Mouse (Mus musculus) limb, embryonic 14.5 days (tissue): Measurements from ENCODE around the gene Renbp. TPM values are rescaled to one million over a fixed set of nuclear protein-coding genes. Genes with fewer than 3 reads are reported as not detected.

ENCODE experiments used
- ATAC-seq: fragments of 200-750 bp; cut with Nextera tagmentation; 2 replicates; pipeline ENCODE4 v1.8.0; 2017; ENCODE audit warnings: low read depth, moderate number of reproducible peaks, moderate TSS enrichment; ENCODE audit not compliant: low FRiP score
- DNase-seq: peaks from one replicate; pipeline ENCODE4 v3.0.0-alpha.2; 2015; ENCODE audit warnings: low spot score
- H3K27ac ChIP-seq: fragments of 300-500 bp; sonication (generic); replicated peaks from 2 replicates; pipeline ENCODE4 v1.5.1; 2014; ENCODE audit warnings: low read depth, mild to moderate bottlenecking, low read length, moderate library complexity, mixed read lengths
- H3K27me3 ChIP-seq: fragments of 300-500 bp; sonication (generic); 2 replicates; pipeline ENCODE4 v1.6.1; 2014; ENCODE audit warnings: low read length, mixed read lengths; ENCODE audit not compliant: control insufficient read depth, insufficient read depth
- H3K36me3 ChIP-seq: fragments of 300-500 bp; sonication (generic); 2 replicates; pipeline ENCODE4 v1.6.1; 2014; ENCODE audit warnings: mild to moderate bottlenecking, low read length, moderate library complexity, mixed read lengths; ENCODE audit not compliant: control insufficient read depth, insufficient read depth
- H3K4me1 ChIP-seq: fragments of 300-500 bp; sonication (generic); 2 replicates; pipeline ENCODE4 v1.6.1; 2014; ENCODE audit warnings: antibody characterized with exemption, low read length, mixed read lengths; ENCODE audit not compliant: control insufficient read depth, insufficient read depth
- H3K4me2 ChIP-seq: fragments of 300-500 bp; sonication (generic); replicated peaks from 2 replicates; pipeline ENCODE4 v1.6.1; 2014; ENCODE audit warnings: low read depth, mild to moderate bottlenecking, low read length, moderate library complexity; ENCODE audit not compliant: severe bottlenecking
- H3K4me3 ChIP-seq: fragments of 300-500 bp; sonication (generic); replicated peaks from 2 replicates; pipeline ENCODE4 v1.5.1; 2014; ENCODE audit warnings: low read length
- H3K9ac ChIP-seq: fragments of 300-500 bp; sonication (generic); 2 replicates; pipeline ENCODE4 v1.6.1; 2014; ENCODE audit warnings: mild to moderate bottlenecking, low read depth, low read length, moderate library complexity; ENCODE audit not compliant: severe bottlenecking
- H3K9me3 ChIP-seq: fragments of 300-500 bp; sonication (generic); 2 replicates; pipeline ENCODE4 v1.6.1; 2016; ENCODE audit warnings: low read length; ENCODE audit not compliant: control insufficient read depth
- POLR2A ChIP-seq: fragments of 200-500 bp; IDR thresholded peaks from 2 replicates; pipeline ENCODE4 v1.8.0; 2012; ENCODE audit warnings: inconsistent platforms, mild to moderate bottlenecking, moderate library complexity, borderline replicate concordance; ENCODE audit not compliant: insufficient read depth, insufficient read length; ENCODE audit errors: extremely low read depth
- WGBS: fragments of 180-500 bp; shearing (Covaris S2); extraction: QIAGEN DNeasy Blood & Tissue Kit; methylation state at CpG from one replicate; pipeline ENCODE4 v1.1.7; 2014; 5-methylcytosine and 5-hydroxymethylcytosine counted together
- polyA plus RNA-seq, 2 experiments: library from polyadenylated mRNA; depleted of rRNA in 1 of 2; stranded (reverse) in 1 of 2; unstranded in 1 of 2; fragments of >200 nt; fragmentation: Nextera tagmentation in 1 of 2; extraction: Ambion mirVana in 1 of 2; gene quantifications; 2 replicates each; pipeline versions ENCODE4 v1.2.1 to v1.2.3; 2012 to 2014

Renbp gene
- polyA plus RNA-seq, 2 experiments = 33.7 to 39.3 TPM

GRCm38 (mm10) chrX:73891551-73892152 is 39.0 kb downstream of the Renbp start, which contains the start of gene Avpr2:
Avpr2 (plus strand) TSS chrX:73892102.
- Histone ChIP-seq H3K4me2 (no peak within 1 kb of the TSS), H3K4me1 (no peaks in the 10 kb centered on the region), H3K36me3 (no peaks in the 10 kb centered on the region), H3K9ac (no peak within 1 kb of the TSS), H3K9me3 (no peaks in the 10 kb centered on the region), H3K27ac (no peak within 1 kb of the TSS), H3K4me3 (no peak within 1 kb of the TSS), H3K27me3 (no peaks in the 10 kb centered on the region)
- ATAC-seq (no peak), DNase-seq (no peak)
- WGBS = 72% methylated on average over 6 of the region's 6 CpGs
- TF ChIP-seq POLR2A = no peak

DNA sequence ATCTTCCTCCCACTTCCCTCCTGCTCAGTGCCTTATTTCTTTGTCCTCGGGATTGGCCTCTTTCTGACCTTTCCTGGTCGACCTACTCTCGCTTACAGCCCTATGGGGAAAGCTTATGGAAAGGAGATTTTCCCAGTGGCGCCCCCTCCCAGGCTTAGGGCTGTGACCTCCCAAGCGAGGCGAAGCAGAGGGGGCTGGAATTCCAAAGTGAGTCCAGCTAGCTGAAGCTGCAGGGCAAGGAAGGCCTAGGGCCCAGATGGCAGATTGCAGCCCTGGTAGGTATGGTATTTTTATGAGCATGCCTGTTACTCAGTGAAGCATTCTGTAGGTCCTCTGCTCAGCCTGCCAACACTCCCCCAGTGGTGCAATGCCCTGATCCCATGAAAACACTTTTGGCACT is 49.2 kb downstream of the Renbp start:
- no peak for DNase-seq
- H3K36me3 ChIP-seq = no peaks in the 10 kb centered on the region
- ATAC-seq = no peak
- peaks cover 9% of the 10 kb centered on the region; the same call in 1 of the 2 replicates for H3K27me3 ChIP-seq
- 28% methylated on average over 6 of the region's 6 CpGs for WGBS
- peaks cover 2% of the 10 kb centered on the region; the same call in 1 of the 2 replicates for H3K4me1 ChIP-seq
- TF ChIP-seq POLR2A = no peak
- no peak overlapping the region for H3K4me3 ChIP-seq
- H3K27ac ChIP-seq = no peak overlapping the region
- peak overlapping the region; percentile 70; the same call in 1 of the 2 replicates for H3K4me2 ChIP-seq
- H3K9me3 ChIP-seq = no peaks in the 10 kb centered on the region
- H3K9ac ChIP-seq = no peak overlapping the region

GRCm38 (mm10) chrX:73881036-73881427 is 49.6 kb downstream of the Renbp start:
- TF ChIP-seq POLR2A = no peak
- peak overlapping the region; percentile 38 for H3K4me3 ChIP-seq
- DNase-seq (no peak), ATAC-seq (no peak)
- H3K27me3 ChIP-seq = peaks cover 9% of the 10 kb centered on the region; the same call in 1 of the 2 replicates
- H3K9me3 ChIP-seq = no peaks in the 10 kb centered on the region
- 0 out of 2 replicates have a peak overlapping the region, but pooled peaks have one; percentile 40 for H3K9ac ChIP-seq
- 23% methylated on average over 15 of the region's 16 CpGs for WGBS
- H3K4me1 ChIP-seq = peaks cover 2% of the 10 kb centered on the region; the same call in 1 of the 2 replicates
- no peaks in the 10 kb centered on the region for H3K36me3 ChIP-seq
- no peak overlapping the region for H3K27ac ChIP-seq
- H3K4me2 ChIP-seq = peak overlapping the region; percentile 70

DNA sequence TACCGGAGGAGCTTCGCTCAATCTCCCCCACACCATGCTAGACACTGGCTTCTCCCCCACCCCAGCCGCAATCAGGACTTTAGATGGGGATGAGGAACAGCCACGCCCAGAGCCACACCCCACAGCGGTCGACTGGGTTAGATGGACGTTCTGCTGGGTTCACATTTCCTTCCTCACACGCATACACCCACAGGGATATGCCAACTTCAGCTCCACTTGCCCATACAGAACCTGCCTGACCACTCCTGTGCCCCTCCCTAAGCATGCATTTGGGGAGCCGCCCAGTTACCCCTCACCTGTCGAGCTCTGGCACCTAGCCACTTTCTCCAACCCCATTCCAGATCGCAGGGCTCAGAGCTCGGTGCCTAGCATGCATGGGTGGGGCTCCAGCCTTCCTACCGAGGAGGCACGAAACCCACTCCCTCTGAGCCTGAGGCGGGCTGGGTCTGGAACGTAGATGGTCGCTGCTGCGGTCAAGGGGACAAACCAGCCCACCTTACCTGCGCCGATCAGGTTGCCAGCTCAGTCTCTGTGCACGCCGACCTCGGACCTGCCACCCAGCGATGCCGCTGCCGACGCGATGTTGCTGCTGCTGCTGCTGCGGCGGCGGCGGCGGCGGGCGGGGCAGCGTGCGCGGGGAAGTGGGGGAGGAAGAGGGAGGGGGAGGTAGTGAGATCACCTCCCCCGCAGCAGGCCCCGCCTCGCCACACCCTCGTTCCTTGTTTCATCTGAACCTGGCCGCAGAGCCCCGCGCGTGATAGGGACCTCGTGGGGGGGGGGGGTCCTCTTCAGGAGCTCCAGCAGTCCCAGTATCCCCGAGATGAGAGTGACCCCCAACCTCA is 50.2 kb downstream of the Renbp start:
- H3K27me3 ChIP-seq = peaks cover 9% of the 10 kb centered on the region; the same call in 1 of the 2 replicates
- DNase-seq (peak; percentile 5), ATAC-seq (no peak)
- no peak for TF ChIP-seq POLR2A
- H3K4me1 ChIP-seq = peaks cover 2% of the 10 kb centered on the region; the same call in 1 of the 2 replicates
- peak overlapping the region; percentile 70 for H3K4me2 ChIP-seq
- no peaks in the 10 kb centered on the region for H3K36me3 ChIP-seq
- peak overlapping the region; percentile 40; the same call in 1 of the 2 replicates for H3K9ac ChIP-seq
- no peak overlapping the region for H3K27ac ChIP-seq
- no peaks in the 10 kb centered on the region for H3K9me3 ChIP-seq
- 23% methylated on average over 35 of the region's 48 CpGs for WGBS
- peak overlapping the region; percentile 38 for H3K4me3 ChIP-seq

- 75% methylated on average over 1 of the region's 1 CpGs for WGBS
These were observed 53.6 kb downstream of the Renbp start for GRCm38 (mm10) chrX:73877014-73877413.

More at GRCm38 (mm10) chrX:73877014-73877413, 53.6 kb downstream of the Renbp start:
- Histone ChIP-seq H3K36me3 (no peaks in the 10 kb centered on the region), H3K27me3 (peaks cover 9% of the 10 kb centered on the region; the same call in 1 of the 2 replicates), H3K4me2 (no peak overlapping the region), H3K9ac (no peak overlapping the region), H3K27ac (no peak overlapping the region), H3K9me3 (no peaks in the 10 kb centered on the region), H3K4me1 (peaks cover 2% of the 10 kb centered on the region; the same call in 1 of the 2 replicates), H3K4me3 (no peak overlapping the region)
- TF ChIP-seq POLR2A = no peak
- ATAC-seq (no peak), DNase-seq (no peak)
